Mouse (Mus musculus) cerebellum, adult 11-12 months (tissue): ENCODE results near the gene Aif1.

Source experiments
- DNase-seq: peaks from one replicate; pipeline ENCODE4 v3.0.0; 2022

Aif1 gene

GRCm38 (mm10) chr17:35194844-35195630 is 19.2 kb upstream of the Aif1 start:
- no peak for DNase-seq

GRCm38 (mm10) chr17:35193881-35194843 is 18.3 kb upstream of the Aif1 start, which contains the start of gene Ltb:
Ltb (plus strand) TSS chr17:35194439.
- DNase-seq = no peak

- DNase-seq = no peak
Observed at GRCm38 (mm10) chr17:35192924-35193323, 17.1 kb upstream of the Aif1 start.

DNA sequence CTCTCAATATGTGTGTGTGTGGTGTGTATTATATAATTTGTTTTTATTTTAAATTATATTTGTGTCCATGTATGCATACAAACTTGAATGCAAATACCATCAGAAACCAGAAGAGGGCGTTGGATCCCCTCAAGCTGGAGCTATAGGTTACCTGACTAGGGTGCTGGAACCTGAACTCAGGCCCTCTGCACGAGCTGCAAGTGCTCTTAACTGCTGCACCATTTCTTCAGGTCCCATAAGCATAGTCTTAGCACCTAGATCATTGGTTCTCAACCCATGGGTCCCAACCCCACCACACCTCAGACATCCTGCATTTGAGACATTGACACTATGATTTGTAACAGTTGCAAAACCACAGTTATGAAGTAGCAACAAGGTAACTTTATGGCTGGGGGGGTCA is 15.9 kb upstream of the Aif1 start:
- no peak for DNase-seq

GRCm38 (mm10) chr17:35190096-35190495 is 14.2 kb upstream of the Aif1 start:
- no peak for DNase-seq

DNA sequence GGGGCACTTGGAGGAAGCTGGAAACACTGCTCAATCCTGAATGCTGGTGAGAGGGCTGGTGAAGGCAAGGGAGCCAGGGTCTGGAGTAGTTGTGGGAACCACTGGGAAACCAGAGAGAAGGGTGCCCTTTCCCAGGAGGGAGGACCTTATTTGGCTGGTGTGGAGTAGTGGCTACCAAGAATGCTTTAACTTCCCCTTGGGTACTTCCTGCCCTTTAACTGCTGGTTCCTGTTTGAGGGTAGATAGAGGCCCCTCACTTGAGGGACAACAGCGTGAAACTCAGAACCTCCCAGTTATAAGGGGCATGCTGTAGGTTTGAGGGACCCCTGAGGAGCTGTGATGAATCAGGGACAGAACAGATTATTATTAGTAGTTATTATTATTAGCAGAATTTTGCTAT is 13.3 kb upstream of the Aif1 start:
- DNase-seq = no peak

GRCm38 (mm10) chr17:35187959-35188610 is 12.2 kb upstream of the Aif1 start, which contains the start of gene Lst1:
Lst1 (minus strand) TSS chr17:35188439.
- no peak for DNase-seq

DNA sequence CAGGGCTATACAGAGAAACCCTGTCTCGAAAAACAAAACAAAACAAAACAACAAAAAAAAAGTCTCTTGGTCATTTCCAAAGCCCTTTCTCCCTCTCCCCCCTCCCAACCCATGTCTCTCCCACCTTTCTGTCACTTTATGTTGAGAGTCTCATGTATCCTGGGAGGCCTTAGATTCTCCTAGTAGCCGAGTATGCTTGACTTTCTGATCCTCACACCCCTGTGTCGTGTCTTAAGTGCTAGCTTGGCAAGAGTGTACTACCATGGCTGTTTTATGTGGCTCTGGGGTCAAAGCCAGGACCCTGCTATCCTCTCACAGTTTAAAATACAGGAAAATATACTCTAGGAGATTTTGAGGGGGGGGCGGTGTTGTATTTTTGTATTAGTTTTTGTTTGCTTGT is 11.5 kb upstream of the Aif1 start:
- no peak for DNase-seq

- DNase-seq = no peak
Observed at GRCm38 (mm10) chr17:35186681-35187080, 10.8 kb upstream of the Aif1 start.

GRCm38 (mm10) chr17:35185639-35186611 is 10.1 kb upstream of the Aif1 start:
- DNase-seq = no peak

DNA sequence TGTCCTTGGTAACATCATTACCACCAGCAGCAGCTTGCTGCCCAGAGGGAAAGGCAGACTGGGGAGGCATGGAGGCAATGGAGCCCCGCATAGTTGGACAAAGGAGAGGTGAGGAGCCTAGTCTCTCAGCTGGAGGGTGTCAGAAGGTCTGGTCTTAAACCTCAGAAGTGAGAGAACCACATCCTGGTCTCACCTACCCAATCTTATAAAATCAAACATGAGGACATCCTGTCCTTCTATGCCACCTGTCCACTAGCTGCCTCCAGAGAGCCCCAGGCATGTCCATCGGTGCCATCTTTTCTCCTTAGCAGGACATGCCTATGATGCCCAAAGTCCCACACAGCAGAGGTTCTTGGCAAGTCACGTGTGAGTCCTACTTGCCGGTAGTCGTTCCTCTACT is 4.2 kb upstream of the Aif1 start:
- no peak for DNase-seq

- no peak for DNase-seq
Observed at GRCm38 (mm10) chr17:35178528-35178927, 2.7 kb upstream of the Aif1 start.

DNA sequence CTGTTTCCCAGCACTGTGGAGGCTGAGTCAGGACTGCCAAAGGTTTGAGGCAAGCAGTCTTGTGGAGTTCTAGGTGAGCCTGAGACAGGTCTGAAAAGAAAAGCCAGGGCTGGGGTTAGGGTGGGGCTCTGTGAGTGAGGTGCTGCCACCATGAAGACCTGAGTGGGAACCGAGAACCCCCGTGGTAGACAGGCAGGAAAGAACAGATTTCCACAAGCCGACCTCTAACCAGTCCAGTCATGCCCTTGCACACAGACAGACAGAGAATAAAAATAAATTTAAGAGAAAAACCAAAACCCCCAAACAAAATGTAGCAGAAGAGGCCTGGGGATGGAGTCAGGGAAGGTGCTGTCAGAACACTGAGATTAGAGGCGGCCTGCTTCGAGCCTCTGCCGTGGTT is 486 bp downstream of the Aif1 start:
- DNase-seq = no peak

GRCm38 (mm10) chr17:35174201-35174977 is 1.5 kb downstream of the Aif1 start:
- no peak for DNase-seq

DNA sequence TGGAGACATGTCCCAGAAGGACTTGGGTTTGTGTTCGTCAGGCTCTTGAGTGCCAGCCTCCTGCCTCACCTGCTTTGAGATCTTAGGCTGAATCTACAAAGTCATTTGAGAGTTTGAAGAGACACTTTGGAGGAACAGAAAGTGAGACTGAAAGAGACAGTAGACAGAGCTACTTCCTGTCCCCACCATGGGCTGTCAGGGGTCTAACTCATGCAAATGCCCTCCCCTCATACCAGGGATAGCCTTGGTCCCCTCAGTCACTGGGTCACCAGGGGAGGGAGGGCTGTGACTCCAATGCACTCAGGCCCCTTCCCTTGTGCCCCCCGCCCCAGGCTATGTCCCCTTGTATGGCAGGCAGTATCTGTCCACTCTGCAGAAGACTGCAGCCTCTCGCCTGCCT is 2.5 kb downstream of the Aif1 start:
- no peak for DNase-seq

DNA sequence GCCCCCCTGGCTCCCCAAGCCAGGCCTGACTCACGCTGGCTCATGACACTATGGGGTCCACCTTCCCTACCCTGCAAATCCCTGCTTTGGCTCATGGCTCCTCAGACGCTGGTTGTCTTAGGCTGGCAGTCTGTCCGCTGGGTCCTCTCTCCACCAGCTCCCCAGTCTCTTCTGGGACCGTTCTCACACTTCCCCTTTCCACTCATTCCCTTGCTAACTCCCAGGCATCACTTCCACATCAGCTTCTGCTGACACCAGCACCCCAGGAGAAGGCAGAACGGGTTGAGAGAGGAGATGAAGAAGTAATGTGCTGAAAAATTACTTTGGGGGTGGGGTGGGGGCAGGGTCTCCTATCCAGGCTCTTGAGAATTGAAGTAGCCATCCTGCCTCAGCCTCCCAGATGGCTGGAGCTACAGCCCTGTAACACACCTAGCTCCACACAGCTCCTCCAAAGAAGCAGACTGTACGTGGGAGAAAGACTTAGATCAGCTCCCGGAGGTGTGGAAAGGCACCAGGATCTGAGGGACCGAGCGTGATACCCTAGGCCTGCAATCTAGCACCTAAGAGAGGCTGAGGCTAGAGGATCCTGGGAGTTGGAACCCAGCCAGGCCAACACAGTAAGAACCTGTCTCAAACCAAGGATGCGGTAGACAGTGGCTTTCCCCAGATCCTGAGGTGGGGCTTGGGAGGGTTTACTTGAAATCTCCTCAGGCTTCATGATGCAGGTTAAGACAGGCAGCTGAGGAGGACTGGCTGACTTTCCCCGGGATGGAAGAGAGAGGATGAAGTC is 3.2 kb downstream of the Aif1 start:
- DNase-seq = no peak

DNA sequence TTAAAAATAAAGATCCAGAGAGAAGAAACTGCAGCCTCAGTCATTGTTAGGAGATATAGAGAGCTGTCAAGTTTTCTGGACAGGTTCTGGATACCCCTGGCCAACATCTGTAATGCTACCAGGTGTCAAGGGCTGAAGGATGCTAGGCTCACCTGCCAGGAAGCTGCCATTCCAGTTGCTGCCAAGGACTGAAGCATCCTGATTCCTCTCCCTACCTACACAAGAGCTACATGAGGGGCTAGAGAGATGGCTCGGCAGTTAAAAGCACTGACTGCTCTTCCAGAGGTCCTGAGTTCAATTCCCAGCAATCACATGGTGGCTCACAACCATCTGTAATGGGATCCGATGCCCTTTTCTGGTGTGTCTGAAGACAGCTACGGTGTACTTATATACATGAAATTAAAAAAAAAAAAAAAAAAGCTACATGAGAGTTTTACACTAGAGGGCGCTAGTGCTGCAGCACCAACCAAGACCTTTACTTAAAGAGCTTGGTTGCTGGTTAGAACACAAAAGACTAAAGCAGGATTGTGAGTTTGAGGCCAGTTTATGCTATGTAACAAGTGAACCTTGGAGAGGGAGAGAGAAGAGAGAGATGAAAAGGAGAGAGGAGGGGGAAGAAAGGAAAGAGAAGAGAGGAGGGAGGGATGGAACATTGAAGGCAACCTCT is 7.2 kb downstream of the Aif1 start:
- no peak for DNase-seq

DNA sequence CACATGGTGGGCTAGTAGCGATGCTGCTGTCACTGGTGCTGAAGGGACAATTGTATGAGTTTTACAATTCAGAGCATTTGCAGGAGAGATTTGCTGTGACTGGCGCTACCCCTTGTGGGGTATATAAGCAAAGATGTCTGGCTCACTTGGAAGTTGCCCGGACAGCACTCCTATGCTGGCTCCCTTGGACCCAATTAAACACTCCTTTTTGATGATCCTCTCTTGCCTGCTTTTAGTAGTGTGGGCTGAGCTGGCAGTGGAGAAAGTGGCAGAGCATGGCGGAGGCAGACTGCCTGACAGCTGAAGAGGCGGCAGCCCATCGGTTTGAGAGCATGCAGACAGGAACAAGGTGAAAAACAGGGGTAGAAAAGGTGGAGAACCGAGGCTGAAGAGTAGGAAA is 8.1 kb downstream of the Aif1 start:
- DNase-seq = no peak

DNA sequence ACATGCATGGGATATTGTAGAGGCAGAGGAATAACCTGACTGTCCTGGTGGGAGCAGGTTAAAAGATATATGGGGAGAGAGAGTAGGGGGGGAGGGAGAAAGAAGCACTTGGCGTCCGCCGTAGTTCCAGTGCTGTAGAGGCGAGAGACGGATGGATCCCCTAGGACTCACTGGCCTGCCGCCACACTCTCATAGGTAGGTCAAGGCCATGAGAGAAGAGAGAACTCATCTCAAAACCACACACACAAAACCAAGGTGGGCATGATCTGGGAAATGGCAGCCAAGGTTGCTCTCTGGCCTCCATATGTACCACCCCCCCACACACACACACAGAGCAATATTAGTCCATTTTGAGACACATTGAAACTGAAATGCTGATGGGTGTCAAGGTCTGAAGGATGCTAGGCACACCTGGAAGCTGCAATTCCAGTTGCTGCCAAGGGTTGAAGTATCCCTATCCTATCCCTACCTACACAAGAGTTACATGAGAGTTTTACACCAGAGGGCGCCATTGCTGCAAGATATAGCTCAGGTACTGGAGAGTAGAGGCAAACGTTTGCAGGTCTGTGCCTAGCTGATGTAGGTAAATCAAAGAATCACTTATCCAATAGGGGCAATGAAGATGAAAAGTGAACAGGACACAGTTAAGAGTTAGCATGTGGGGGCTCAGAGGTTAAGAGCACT is 9.4 kb downstream of the Aif1 start:
- peak; percentile 77 for DNase-seq
